Mouse (Mus musculus) adrenal gland, postnatal 4 days (tissue): ENCODE measurements around the gene 4930519G04Rik. TPM values are rescaled to one million over a fixed set of nuclear protein-coding genes. Genes with fewer than 3 reads are reported as not detected.
"Not testable (repeated sequence)": the region's sequence is repeated elsewhere in the genome, so short reads cannot be mapped to it uniquely, and the experiment has no call there.

ENCODE experiments used
- DNase-seq, 2 experiments: peaks; one replicate each; pipeline ENCODE4 v3.0.0; 2021 to 2022; ENCODE audit warnings: low spot score in 2 of 2, mixed read lengths in 2 of 2
- total RNA-seq, 2 experiments: library from RNA; stranded (reverse); gene quantifications; 2 replicates each; pipeline ENCODE4 v1.2.3; 2021

The 4930519G04Rik gene
- total RNA-seq, 2 experiments from 2014 or later, result not detected

- DNase-seq, result not testable (repeated sequence)
Observed at GRCm38 (mm10) chr5:114840481-114840880, 13.0 kb upstream of the 4930519G04Rik start.

GRCm38 (mm10) chr5:114842155-114842554 lies 11.3 kb upstream of the 4930519G04Rik start:
- not testable (repeated sequence) for DNase-seq

GRCm38 (mm10) chr5:114842674-114843073 lies 10.8 kb upstream of the 4930519G04Rik start:
- no peak for DNase-seq

- not testable (repeated sequence) for DNase-seq
Observed at GRCm38 (mm10) chr5:114844371-114844770, 9.1 kb upstream of the 4930519G04Rik start.

GRCm38 (mm10) chr5:114851565-114852236 lies 1.8 kb upstream of the 4930519G04Rik start:
- no peak for DNase-seq

- DNase-seq, result no peak
Observed at GRCm38 (mm10) chr5:114858582-114858981, 5.1 kb downstream of the 4930519G04Rik start, which contains the start of gene Gm9936. Gene Gm9936, minus strand, starts transcription at chr5:114858682.

GRCm38 (mm10) chr5:114859253-114859652 lies 5.8 kb downstream of the 4930519G04Rik start:
- peak; percentile 21 to 54 for DNase-seq

GRCm38 (mm10) chr5:114861730-114862129 lies 8.3 kb downstream of the 4930519G04Rik start:
- no peak for DNase-seq

GRCm38 (mm10) chr5:114864813-114865212 lies 11.3 kb downstream of the 4930519G04Rik start:
- DNase-seq, result no peak

GRCm38 (mm10) chr5:114865279-114865678 lies 11.8 kb downstream of the 4930519G04Rik start:
- DNase-seq, result no peak

- no peak for DNase-seq
Observed at GRCm38 (mm10) chr5:114875858-114876257, 22.4 kb downstream of the 4930519G04Rik start.

- DNase-seq, result no peak
Observed at GRCm38 (mm10) chr5:114876331-114876730, 22.9 kb downstream of the 4930519G04Rik start.

GRCm38 (mm10) chr5:114877487-114877886 lies 24.0 kb downstream of the 4930519G04Rik start:
- DNase-seq, result no peak

GRCm38 (mm10) chr5:114879399-114879798 lies 25.9 kb downstream of the 4930519G04Rik start:
- DNase-seq, result no peak

GRCm38 (mm10) chr5:114882319-114882718 lies 28.9 kb downstream of the 4930519G04Rik start:
- DNase-seq, result not testable (repeated sequence)

GRCm38 (mm10) chr5:114883022-114883421 lies 29.6 kb downstream of the 4930519G04Rik start:
- no peak for DNase-seq

GRCm38 (mm10) chr5:114886801-114887200 lies 33.3 kb downstream of the 4930519G04Rik start:
- DNase-seq, result no peak

- no peak for DNase-seq
Observed at GRCm38 (mm10) chr5:114888995-114889394, 35.5 kb downstream of the 4930519G04Rik start.

- DNase-seq, result no peak
Observed at GRCm38 (mm10) chr5:114895542-114895941, 42.1 kb downstream of the 4930519G04Rik start.

- DNase-seq, result no peak
Observed at GRCm38 (mm10) chr5:114896688-114897373, 43.4 kb downstream of the 4930519G04Rik start, which contains the start of gene Oasl2. Gene Oasl2, plus strand, starts transcription at chr5:114896936.

- DNase-seq, result no peak
Observed at GRCm38 (mm10) chr5:114897374-114897793, 43.9 kb downstream of the 4930519G04Rik start.

- no peak for DNase-seq
Observed at GRCm38 (mm10) chr5:114898857-114899256, 45.4 kb downstream of the 4930519G04Rik start.
